Mouse (Mus musculus): ENCODE results near the gene Lelp1. TPM values are rescaled to one million over a fixed set of nuclear protein-coding genes. Genes with fewer than 3 reads are reported as not detected.

The Lelp1 gene
- total RNA-seq (2021) = not detected
- long read RNA-seq, experiment 1 = 0 reads
- long read RNA-seq, experiment 2 = 0 reads

GRCm38 (mm10) chr3:92142644-92143043 lies at the start of gene Lelp1:
Gene Lelp1, minus strand, starts transcription at chr3:92142744.
- no peak for DNase-seq
- intact Hi-C loops (cut with DNase I) = no loop called here

- no peak for DNase-seq
- intact Hi-C loops (cut with DNase I) = no loop called here
Measured at GRCm38 (mm10) chr3:92176880-92177279, 34.3 kb upstream of the Lelp1 start.

GRCm38 (mm10) chr3:92169847-92170246 lies 27.3 kb upstream of the Lelp1 start:
- intact Hi-C loops (cut with DNase I) = no loop called here
- no peak for DNase-seq

DNA sequence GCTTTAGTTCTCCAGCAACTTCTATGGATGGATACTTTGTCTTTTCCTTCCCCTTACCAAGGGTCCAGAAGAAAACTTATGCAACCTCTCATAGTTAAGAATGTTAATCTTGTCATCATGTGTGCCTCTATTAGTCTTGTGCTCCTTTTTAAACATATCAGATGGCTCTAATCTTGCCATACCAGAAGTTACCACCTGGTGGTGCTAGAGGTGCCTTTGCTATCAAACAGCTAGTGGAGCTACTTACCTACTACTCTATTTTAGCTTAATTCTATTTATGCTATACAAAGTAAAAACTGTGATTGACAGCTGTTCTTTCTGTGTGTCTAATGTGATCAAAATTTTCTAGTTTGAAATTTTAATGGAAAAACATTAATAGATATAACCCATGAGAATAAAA lies 10.8 kb upstream of the Lelp1 start:
- intact Hi-C loops (cut with DNase I) = loop anchor here (5.0 kb wide), 1 partner anchor 449 kb away; no protein-coding TSS in a partner anchor
- DNase-seq = peak; percentile 13 to 33

GRCm38 (mm10) chr3:92150631-92151277 lies 8.2 kb upstream of the Lelp1 start:
- intact Hi-C loops (cut with DNase I) = loop anchor here (2.0 to 5.0 kb wide), 2 partner anchors 360 to 452 kb away; no protein-coding TSS in a partner anchor
- peak; percentile 28 to 40 for DNase-seq

DNA sequence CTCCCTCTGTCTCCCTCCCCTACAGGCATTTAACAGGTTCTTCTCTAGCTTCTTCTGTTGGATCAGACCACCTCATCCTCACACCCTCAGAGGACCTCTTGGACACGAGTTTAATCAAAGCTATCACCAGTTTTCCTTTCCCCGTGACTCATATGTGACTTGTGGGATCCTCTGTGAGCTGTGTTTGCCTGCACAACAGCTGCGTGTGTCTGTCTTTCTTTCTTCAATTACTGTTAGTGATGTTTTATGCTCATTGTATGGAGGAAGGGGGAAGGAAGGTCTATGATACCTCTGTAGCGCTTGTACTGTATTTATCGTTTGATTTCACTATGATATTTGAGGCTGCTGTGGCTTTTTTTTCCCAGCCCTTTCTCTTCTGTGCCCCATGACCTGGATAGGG lies 5.4 kb upstream of the Lelp1 start:
- no peak for DNase-seq
- intact Hi-C loops (cut with DNase I) = no loop called here

GRCm38 (mm10) chr3:92147420-92147819 lies 4.9 kb upstream of the Lelp1 start:
- intact Hi-C loops (cut with DNase I) = no loop called here
- DNase-seq = no peak

DNA sequence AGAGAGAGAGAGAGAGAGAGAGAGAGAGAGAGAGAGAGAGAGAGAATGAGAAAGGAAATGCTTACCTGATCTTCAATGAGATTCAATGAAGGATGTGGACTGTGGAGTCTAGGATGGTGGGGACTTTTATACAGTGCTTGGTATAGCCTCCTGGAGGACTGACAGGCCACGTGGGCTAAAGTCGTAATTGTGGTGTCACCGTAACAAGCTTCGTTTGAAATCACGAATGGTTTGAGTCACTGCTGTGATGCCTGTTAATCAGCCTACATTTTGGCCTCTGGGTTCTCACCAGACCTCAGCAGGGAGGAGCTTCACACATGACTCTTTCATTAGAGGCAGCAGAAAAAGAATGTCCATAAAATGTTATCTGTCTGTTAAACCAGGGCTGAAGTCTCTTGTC lies 18.7 kb downstream of the Lelp1 start, which contains the start of gene Prr9:
Prr9 (minus strand) TSS at position 101 of the 400 bp plus-strand sequence.
- intact Hi-C loops (cut with DNase I) = no loop called here
- no peak for DNase-seq

DNA sequence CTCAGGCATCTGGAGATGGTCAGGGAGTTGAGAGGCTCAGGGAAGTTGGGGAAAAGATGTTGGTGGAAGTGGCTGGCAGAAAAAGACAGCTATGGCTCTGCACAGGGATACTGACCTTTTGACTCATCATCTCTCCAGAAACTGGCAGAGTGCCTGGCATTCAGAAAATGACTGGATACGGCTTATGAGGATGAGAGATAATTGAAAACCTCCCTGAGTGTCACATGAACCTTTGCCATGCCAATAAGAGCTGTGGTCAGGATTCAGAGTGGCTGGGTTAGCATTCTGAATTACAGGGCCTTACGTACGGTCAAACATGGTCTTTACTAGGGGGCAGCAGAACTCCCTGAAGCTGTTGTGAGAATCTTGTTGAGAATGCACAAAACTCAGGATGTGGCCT lies 21.6 kb downstream of the Lelp1 start:
- intact Hi-C loops (cut with DNase I) = no loop called here

GRCm38 (mm10) chr3:92117930-92118329 lies 24.6 kb downstream of the Lelp1 start:
- DNase-seq = no peak
- intact Hi-C loops (cut with DNase I) = no loop called here

More for the DNA sequence above, 21.6 kb downstream of the Lelp1 start:
- no peak for DNase-seq

DNA sequence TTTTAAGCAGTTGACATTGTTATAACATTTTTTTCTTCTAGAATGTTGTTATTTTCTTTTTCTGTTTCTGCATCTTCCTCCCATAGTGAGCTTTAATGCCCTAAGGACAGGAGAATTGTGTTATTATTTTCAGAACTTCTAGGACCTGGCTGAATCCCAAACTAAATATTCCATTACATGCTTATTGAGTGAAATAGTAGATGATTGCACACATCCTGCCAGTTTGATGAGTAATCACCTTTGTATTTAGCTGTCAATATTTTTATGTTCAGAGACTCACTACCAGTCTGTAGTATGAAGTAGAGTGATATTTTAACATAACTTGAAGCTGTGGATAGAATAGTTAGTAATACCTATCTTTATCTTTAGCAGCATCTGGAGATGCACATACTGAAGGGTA lies 31.0 kb downstream of the Lelp1 start:
- intact Hi-C loops (cut with DNase I) = no loop called here
- DNase-seq = no peak

- intact Hi-C loops (cut with DNase I) = no loop called here
- DNase-seq = no peak
Measured at GRCm38 (mm10) chr3:92110790-92111189, 31.8 kb downstream of the Lelp1 start.

DNA sequence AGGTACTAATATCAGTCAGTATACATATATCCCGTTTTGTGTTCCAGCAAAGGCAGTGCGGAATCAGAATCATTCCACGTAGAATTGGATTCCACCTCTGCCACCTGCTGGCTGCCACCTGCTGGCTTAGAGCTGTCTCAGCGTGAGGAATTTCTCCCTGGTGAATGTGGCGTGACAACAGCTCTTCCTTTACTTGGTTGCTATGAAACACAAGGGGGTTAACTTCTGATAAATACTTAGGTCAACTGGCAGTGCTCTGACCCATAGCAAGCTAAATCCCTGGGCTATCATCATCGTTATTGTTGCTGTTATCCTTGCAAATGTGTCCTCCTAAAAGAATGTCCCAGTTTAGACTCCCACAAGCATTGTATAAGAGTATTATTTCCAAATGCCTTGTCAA lies 36.0 kb downstream of the Lelp1 start:
- peak; percentile 6 to 38 for DNase-seq
- intact Hi-C loops (cut with DNase I) = loop anchor here (1.0 kb wide), 1 partner anchor 56 kb away; no protein-coding TSS in a partner anchor

Other genes starting within 250 kb of the Lelp1 start
- gene Pglyrp3, start 128.2 kb downstream of the Lelp1 start, total RNA-seq (2021) = not detected
- gene Lor, start 59.6 kb downstream of the Lelp1 start, total RNA-seq (2021) = not detected
- gene Prr9, start 18.8 kb downstream of the Lelp1 start, total RNA-seq (2021) = not detected
- not detected for gene Sprr2a1, start 73.1 kb upstream of the Lelp1 start, total RNA-seq (2021)
- 1 to 10 TPM; 1.4 to 3.0 TPM for gene Sprr2a2, start 73.2 kb upstream of the Lelp1 start, total RNA-seq (2021)
- gene Sprr2a3, start 142.7 kb upstream of the Lelp1 start, total RNA-seq (2021) = not detected
- not detected for gene Sprr2b, start 173.9 kb upstream of the Lelp1 start, total RNA-seq (2021)
- not detected for gene Sprr2d, start 196.4 kb upstream of the Lelp1 start, total RNA-seq (2021)
- not detected for gene Sprr2e, start 209.4 kb upstream of the Lelp1 start, total RNA-seq (2021)
- not detected for gene Sprr2f, start 222.4 kb upstream of the Lelp1 start, total RNA-seq (2021)
- not detected for gene Sprr2h, start 242.9 kb upstream of the Lelp1 start, total RNA-seq (2021)